Mouse (Mus musculus) forebrain, embryonic 13.5 days (tissue): Measurements from ENCODE around the gene Lpcat4. TPM values are rescaled to one million over a fixed set of nuclear protein-coding genes. Genes with fewer than 3 reads are reported as not detected.

Experiments used
- ATAC-seq: fragments of 200-750 bp; cut with Nextera tagmentation; 2 replicates; pipeline ENCODE4 v1.8.0; 2017
- H3K27ac ChIP-seq: fragments of 300-500 bp; sonication (generic); 2 replicates; pipeline ENCODE4 v1.5.1; 2015; ENCODE audit warnings: inconsistent platforms, mild to moderate bottlenecking, moderate library complexity
- H3K27me3 ChIP-seq: fragments of 300-500 bp; sonication (generic); 2 replicates; pipeline ENCODE4 v1.6.1; 2015; ENCODE audit warnings: mild to moderate bottlenecking, inconsistent platforms
- H3K36me3 ChIP-seq: fragments of 300-500 bp; sonication (generic); 2 replicates; pipeline ENCODE4 v1.6.1; 2015; ENCODE audit warnings: mild to moderate bottlenecking, inconsistent platforms; ENCODE audit not compliant: poor library complexity, severe bottlenecking
- H3K4me1 ChIP-seq: fragments of 300-500 bp; sonication (generic); 2 replicates; pipeline ENCODE4 v1.6.1; 2015; ENCODE audit warnings: inconsistent platforms
- H3K4me2 ChIP-seq: fragments of 300-500 bp; sonication (generic); 2 replicates; pipeline ENCODE4 v1.6.1; 2015; ENCODE audit warnings: inconsistent platforms, mild to moderate bottlenecking, moderate library complexity
- H3K4me3 ChIP-seq: fragments of 300-500 bp; sonication (generic); 2 replicates; pipeline ENCODE4 v1.5.1; 2015; ENCODE audit warnings: mild to moderate bottlenecking, inconsistent platforms
- H3K9ac ChIP-seq: fragments of 300-500 bp; sonication (generic); 2 replicates; pipeline ENCODE4 v1.6.1; 2015; ENCODE audit warnings: mild to moderate bottlenecking, inconsistent platforms
- H3K9me3 ChIP-seq: fragments of 300-500 bp; sonication (generic); replicated peaks from 2 replicates; pipeline ENCODE4 v1.6.1; 2016; ENCODE audit warnings: inconsistent platforms
- WGBS: fragments of 180-500 bp; shearing (Covaris S2); methylation state at CpG from one replicate; pipeline ENCODE4 v1.1.7; 2015; 5-methylcytosine and 5-hydroxymethylcytosine counted together
- polyA plus RNA-seq: library from polyadenylated mRNA; unstranded; fragments of >200 nt; fragmentation: Nextera tagmentation; extraction: Ambion mirVana; gene quantifications from 2 replicates; pipeline ENCODE4 v1.2.1, GENCODE M21; 2015

Gene Lpcat4
- polyA plus RNA-seq, 1 experiment from 2014 or later, result 9.7 TPM

- H3K27ac ChIP-seq, result no peak overlapping the region
- peak overlapping the region; percentile 70 for H3K9ac ChIP-seq
- peak overlapping the region; percentile 57 for H3K4me3 ChIP-seq
- no peak for ATAC-seq
- H3K4me1 ChIP-seq, result peaks cover 34% of the 10 kb centered on the region
- WGBS, result 36% methylated on average over 4 of the region's 4 CpGs
- no peaks in the 10 kb centered on the region for H3K36me3 ChIP-seq
- peak overlapping the region; percentile 77 for H3K4me2 ChIP-seq
- H3K27me3 ChIP-seq, result no peaks in the 10 kb centered on the region
- no peaks in the 10 kb centered on the region for H3K9me3 ChIP-seq
Observed at GRCm38 (mm10) chr2:112262779-112263295, 23.6 kb downstream of the Lpcat4 start.

GRCm38 (mm10) chr2:112264364-112264763 lies 25.1 kb downstream of the Lpcat4 start:
- H3K27ac ChIP-seq, result no peak overlapping the region
- H3K4me2 ChIP-seq, result no peak overlapping the region; the same call in 1 of the 2 replicates
- no peak overlapping the region for H3K4me3 ChIP-seq
- no peak for ATAC-seq
- no peaks in the 10 kb centered on the region for H3K27me3 ChIP-seq
- peaks cover 44% of the 10 kb centered on the region for H3K4me1 ChIP-seq
- no peaks in the 10 kb centered on the region for H3K9me3 ChIP-seq
- H3K36me3 ChIP-seq, result no peaks in the 10 kb centered on the region
- WGBS, result 78% methylated on average over 4 of the region's 4 CpGs
- H3K9ac ChIP-seq, result no peak overlapping the region

GRCm38 (mm10) chr2:112265448-112266241 lies 26.4 kb downstream of the Lpcat4 start, which contains the start of gene Slc12a6:
Gene Slc12a6 (plus strand): TSS chr2:112265825.
- Histone ChIP-seq H3K9ac (peak within 1 kb of the TSS; percentile 83), H3K4me2 (peak within 1 kb of the TSS; percentile 89), H3K4me3 (peak within 1 kb of the TSS; percentile 68), H3K9me3 (no peaks in the 10 kb centered on the region), H3K36me3 (no peaks in the 10 kb centered on the region), H3K27ac (peak within 1 kb of the TSS; percentile 90), H3K4me1 (peaks cover 53% of the 10 kb centered on the region), H3K27me3 (no peaks in the 10 kb centered on the region)
- ATAC-seq, result peak; percentile 94
- under 1% methylated on average over 77 of the region's 85 CpGs for WGBS

GRCm38 (mm10) chr2:112266242-112266592 lies 26.9 kb downstream of the Lpcat4 start, which contains the start of gene Gm21985:
Gene Gm21985 (plus strand): TSS chr2:112266314.
- Histone ChIP-seq H3K4me3 (peak within 1 kb of the TSS; percentile 68), H3K4me1 (peaks cover 53% of the 10 kb centered on the region), H3K36me3 (no peaks in the 10 kb centered on the region), H3K4me2 (peak within 1 kb of the TSS; percentile 89), H3K9me3 (no peaks in the 10 kb centered on the region), H3K9ac (peak within 1 kb of the TSS; percentile 83), H3K27me3 (no peaks in the 10 kb centered on the region), H3K27ac (peak within 1 kb of the TSS; percentile 90)
- WGBS, result 2% methylated on average over 11 of the region's 11 CpGs
- peak; percentile 28 for ATAC-seq

DNA sequence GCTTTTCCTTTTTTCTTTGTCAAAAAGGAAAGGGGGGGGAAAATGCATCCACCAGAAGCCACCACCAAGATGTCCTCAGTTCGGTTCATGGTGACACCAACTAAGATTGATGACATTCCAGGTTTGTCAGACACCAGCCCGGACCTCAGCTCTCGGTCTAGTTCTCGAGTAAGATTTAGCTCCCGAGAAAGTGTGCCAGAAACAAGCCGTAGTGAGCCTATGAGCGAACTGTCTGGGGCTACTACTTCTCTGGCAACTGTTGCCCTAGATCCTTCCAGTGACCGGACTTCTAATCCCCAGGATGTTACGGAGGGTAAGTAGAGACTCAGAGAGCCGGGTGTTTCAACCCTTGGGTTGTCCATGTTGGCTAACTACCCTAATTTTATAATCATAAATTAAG lies 27.5 kb downstream of the Lpcat4 start:
- 58% methylated on average over 10 of the region's 10 CpGs for WGBS
- H3K36me3 ChIP-seq, result no peaks in the 10 kb centered on the region
- H3K9me3 ChIP-seq, result no peaks in the 10 kb centered on the region
- H3K4me1 ChIP-seq, result peaks cover 53% of the 10 kb centered on the region
- no peak overlapping the region for H3K27ac ChIP-seq
- H3K27me3 ChIP-seq, result no peaks in the 10 kb centered on the region
- peak overlapping the region; percentile 83 for H3K9ac ChIP-seq
- ATAC-seq, result no peak
- H3K4me2 ChIP-seq, result peak overlapping the region; percentile 89
- peak overlapping the region; percentile 68 for H3K4me3 ChIP-seq

DNA sequence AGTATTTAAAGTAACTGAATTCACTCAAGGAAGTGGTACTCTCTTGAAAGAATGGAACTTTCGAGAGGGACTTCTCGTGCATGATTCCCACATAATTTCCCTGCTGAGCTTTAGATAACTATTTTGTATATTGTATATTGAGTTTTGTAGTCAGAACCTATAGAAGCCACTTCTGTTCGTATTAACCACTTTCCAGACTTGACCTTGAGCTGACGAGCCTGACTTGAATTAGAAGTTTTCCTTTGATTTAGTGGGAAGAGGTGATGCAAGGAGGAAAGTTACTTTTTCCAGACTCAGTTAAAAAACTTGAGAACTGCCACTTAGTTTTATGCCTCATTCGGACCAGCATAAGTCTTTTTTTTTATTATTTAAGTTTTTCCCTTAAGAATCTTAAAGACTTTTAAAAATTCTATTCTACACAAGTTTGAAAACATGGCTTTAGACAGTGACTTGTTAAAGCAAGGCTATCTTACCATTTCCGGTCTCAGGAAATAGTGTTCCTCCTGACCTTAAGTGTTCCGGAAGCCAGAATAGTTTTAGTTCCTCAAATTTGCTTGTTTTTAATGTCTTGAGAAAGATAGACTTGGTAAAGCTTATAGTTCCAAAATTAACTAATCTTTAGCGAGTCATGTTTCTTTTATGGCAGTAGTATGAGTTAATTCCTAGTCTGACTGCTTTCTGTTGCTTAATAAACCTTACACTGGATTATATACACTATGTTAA lies 28.4 kb downstream of the Lpcat4 start:
- ATAC-seq, result no peak
- no peaks in the 10 kb centered on the region for H3K27me3 ChIP-seq
- peaks cover 49% of the 10 kb centered on the region for H3K4me1 ChIP-seq
- 76% methylated on average over 8 of the region's 8 CpGs for WGBS
- H3K9ac ChIP-seq, result no peak overlapping the region
- no peaks in the 10 kb centered on the region for H3K9me3 ChIP-seq
- H3K4me2 ChIP-seq, result peak overlapping the region; percentile 89
- H3K4me3 ChIP-seq, result peak overlapping the region; percentile 68
- H3K27ac ChIP-seq, result no peak overlapping the region
- H3K36me3 ChIP-seq, result no peaks in the 10 kb centered on the region

- Histone ChIP-seq H3K9ac (no peak overlapping the region), H3K4me1 (peaks cover 38% of the 10 kb centered on the region), H3K27me3 (no peaks in the 10 kb centered on the region), H3K4me3 (no peak overlapping the region), H3K27ac (no peak overlapping the region), H3K9me3 (no peaks in the 10 kb centered on the region), H3K36me3 (no peaks in the 10 kb centered on the region), H3K4me2 (peak overlapping the region; percentile 8; the same call in 1 of the 2 replicates)
- no peak for ATAC-seq
- WGBS, result 85% methylated on average over 2 of the region's 2 CpGs
Observed at GRCm38 (mm10) chr2:112270011-112270410, 30.7 kb downstream of the Lpcat4 start.

DNA sequence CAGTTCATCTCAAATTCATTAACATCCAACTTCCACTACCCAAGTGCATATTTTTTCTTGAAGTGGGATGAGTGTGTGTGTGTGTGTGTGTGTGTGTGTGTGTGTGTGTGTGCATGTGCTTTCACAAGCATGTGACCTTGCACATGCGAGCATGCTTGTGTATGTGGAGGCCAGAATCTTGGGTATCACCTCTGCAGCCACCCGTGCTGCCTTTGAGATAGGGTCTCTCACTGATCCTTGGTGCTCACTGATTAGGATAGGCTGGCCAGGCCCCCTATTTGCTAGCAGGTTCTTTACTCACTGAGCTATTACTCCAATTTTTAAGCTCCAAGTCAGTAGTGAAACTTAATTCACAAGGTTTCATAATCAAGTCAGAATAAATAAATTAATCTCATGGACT lies 33.6 kb downstream of the Lpcat4 start:
- no peak overlapping the region for H3K4me2 ChIP-seq
- H3K9me3 ChIP-seq, result no peaks in the 10 kb centered on the region
- WGBS, result 98% methylated on average over 2 of the region's 2 CpGs
- H3K9ac ChIP-seq, result no peak overlapping the region
- peaks cover 18% of the 10 kb centered on the region for H3K4me1 ChIP-seq
- no peak for ATAC-seq
- H3K4me3 ChIP-seq, result no peak overlapping the region
- no peaks in the 10 kb centered on the region for H3K27me3 ChIP-seq
- H3K36me3 ChIP-seq, result no peaks in the 10 kb centered on the region
- H3K27ac ChIP-seq, result no peak overlapping the region

DNA sequence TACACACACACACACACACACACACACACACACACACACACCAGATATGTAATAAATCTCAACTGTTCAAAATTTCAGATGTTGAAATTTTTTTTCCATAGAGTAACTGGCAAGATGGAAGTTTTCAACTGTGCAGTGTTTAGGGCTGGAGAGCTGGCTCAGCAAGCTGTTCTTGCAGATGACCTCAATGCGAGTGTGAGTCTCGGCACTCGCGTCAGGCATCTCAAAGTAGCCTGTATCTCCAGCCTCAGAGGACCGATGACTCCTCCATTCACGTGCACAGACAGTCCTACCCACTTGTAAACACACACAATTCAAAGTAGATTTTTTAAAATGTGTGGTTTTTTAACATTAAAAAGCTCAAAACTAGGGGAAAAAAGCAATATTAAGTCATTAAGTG lies 34.2 kb downstream of the Lpcat4 start:
- Histone ChIP-seq H3K9ac (no peak overlapping the region), H3K9me3 (no peaks in the 10 kb centered on the region), H3K4me2 (no peak overlapping the region), H3K27ac (no peak overlapping the region), H3K4me1 (peaks cover 14% of the 10 kb centered on the region), H3K27me3 (no peaks in the 10 kb centered on the region), H3K4me3 (no peak overlapping the region), H3K36me3 (no peaks in the 10 kb centered on the region)
- WGBS, result 91% methylated on average over 6 of the region's 6 CpGs
- ATAC-seq, result no peak

- WGBS, result 93% methylated on average over 3 of the region's 3 CpGs
- no peak overlapping the region for H3K4me2 ChIP-seq
- no peak overlapping the region for H3K4me3 ChIP-seq
Observed at GRCm38 (mm10) chr2:112276870-112277269, 37.6 kb downstream of the Lpcat4 start.

GRCm38 (mm10) chr2:112282846-112283245 lies 43.6 kb downstream of the Lpcat4 start:
- peaks cover 13% of the 10 kb centered on the region for H3K4me1 ChIP-seq
- no peak overlapping the region for H3K4me2 ChIP-seq
- H3K9me3 ChIP-seq, result no peaks in the 10 kb centered on the region
- WGBS, result 93% methylated on average over 1 of the region's 1 CpGs
- no peak overlapping the region for H3K27ac ChIP-seq
- H3K36me3 ChIP-seq, result no peaks in the 10 kb centered on the region
- H3K27me3 ChIP-seq, result no peaks in the 10 kb centered on the region
- H3K9ac ChIP-seq, result no peak overlapping the region
- no peak overlapping the region for H3K4me3 ChIP-seq
- ATAC-seq, result no peak

More at GRCm38 (mm10) chr2:112276870-112277269, 37.6 kb downstream of the Lpcat4 start:
- H3K4me1 ChIP-seq, result no peaks in the 10 kb centered on the region
- H3K27me3 ChIP-seq, result no peaks in the 10 kb centered on the region
- no peaks in the 10 kb centered on the region for H3K36me3 ChIP-seq
- no peak overlapping the region for H3K27ac ChIP-seq
- no peak for ATAC-seq
- H3K9ac ChIP-seq, result no peak overlapping the region
- H3K9me3 ChIP-seq, result no peaks in the 10 kb centered on the region

- Histone ChIP-seq H3K9ac (peak overlapping the region; percentile 71), H3K27ac (no peak overlapping the region), H3K9me3 (no peaks in the 10 kb centered on the region), H3K4me3 (peak overlapping the region; percentile 49), H3K27me3 (no peaks in the 10 kb centered on the region), H3K4me2 (peak overlapping the region; percentile 86), H3K4me1 (peaks cover 13% of the 10 kb centered on the region), H3K36me3 (no peaks in the 10 kb centered on the region)
- ATAC-seq, result peak; percentile 92
- WGBS, result under 1% methylated on average over 21 of the region's 21 CpGs
Observed at GRCm38 (mm10) chr2:112284363-112285030, 45.2 kb downstream of the Lpcat4 start.
